Mouse (Mus musculus) c-Kit-negative CD71-positive TER-119-positive erythroid progenitor cells, embryonic 14.5 days (primary cell): ENCODE measurements around the gene Ccdc3.

Experiments used
- DNase-seq: peaks from one replicate; pipeline ENCODE4 v3.0.0-alpha.2; 2013; ENCODE audit warnings: low read depth, low spot score

Gene Ccdc3

DNA sequence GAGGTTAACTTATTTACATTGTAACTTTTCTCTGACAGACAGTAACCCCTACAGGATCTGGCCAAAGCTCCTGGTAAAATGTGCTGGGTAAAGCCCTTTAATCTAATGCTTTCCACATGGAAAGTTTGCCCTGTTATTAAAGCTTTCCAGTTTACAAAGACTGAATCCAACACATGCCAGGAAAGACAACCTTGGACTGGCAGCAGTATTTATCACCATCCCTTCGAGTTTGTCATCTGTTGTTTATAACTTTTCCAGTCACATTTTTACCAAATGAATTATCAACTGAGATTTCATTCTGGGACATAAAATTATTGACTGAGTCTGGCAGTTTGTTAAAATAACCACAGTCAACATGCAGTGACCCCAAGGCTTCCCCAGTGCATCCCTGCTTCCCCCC, 77.0 kb downstream of the Ccdc3 start:
- DNase-seq, result no peak

DNA sequence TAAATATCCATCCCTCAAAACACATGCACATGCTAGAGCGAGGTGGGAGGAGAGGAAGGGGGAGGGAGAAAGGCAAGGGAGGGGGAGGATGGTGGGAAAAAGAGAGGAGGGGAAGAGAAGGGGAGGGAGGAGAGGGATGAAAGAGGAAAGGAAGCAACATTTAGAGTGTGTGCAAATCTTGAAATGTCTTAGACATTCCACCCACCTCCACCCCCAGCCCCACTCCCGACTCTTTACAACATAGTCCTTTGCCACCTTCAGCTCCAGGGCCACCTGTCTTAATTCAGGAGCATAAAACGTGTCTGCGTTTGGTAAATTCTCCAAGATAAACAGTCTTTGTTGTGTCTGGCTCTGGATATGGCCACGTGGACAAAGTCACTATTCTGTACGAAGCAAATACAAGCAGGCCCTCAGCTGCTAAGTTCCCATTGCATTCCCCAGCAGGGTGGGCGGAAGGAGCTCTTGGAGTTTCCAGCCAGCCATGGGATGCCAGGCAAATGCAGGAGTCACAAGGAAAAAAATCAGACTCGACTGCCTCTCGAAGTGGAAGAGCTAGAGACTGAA, 77.8 kb downstream of the Ccdc3 start:
- DNase-seq, result no peak

DNA sequence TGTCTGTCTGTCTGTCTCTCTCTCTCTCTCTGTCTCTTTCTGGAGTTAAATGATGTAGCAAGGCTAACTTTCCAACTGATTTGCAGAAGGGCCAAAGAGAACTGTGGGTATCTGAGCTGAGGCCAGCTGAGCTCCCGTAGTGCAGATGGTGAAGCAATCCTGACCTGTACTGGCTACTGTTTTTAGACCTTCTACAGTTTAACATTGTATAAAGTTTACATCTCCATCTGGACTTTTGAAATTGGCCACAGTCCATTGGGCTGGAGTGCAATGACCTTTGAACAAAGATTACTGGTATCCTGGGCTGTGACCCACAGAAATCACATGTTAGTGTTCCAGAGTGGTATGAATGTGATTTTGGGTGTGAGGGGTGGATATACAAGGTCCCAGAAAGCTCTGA, 81.6 kb downstream of the Ccdc3 start:
- no peak for DNase-seq

DNA sequence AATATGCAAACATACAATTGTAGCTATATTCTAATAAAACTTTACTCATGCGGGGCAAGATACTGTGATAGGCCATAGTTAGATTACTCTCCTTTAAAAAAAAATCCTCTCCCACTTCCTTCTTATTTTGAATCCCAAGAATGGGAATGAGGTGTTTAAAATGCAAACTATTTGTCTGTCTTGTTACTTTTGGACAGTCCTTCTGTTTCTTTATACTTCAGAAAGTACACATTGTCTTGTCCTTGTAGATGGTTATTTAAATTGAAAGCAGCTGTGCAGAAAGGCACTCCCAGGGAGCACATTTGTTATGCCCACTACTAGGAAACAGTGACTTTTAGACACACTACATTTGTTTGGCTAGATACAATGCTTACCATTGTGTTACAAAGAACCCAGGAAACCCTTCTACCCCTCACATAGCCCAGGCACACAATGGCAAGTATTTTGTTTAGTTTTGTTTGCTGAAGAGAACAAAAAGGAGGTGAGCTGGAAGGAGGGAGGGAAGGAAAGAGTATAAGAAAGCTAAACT, 82.3 kb downstream of the Ccdc3 start:
- no peak for DNase-seq

DNA sequence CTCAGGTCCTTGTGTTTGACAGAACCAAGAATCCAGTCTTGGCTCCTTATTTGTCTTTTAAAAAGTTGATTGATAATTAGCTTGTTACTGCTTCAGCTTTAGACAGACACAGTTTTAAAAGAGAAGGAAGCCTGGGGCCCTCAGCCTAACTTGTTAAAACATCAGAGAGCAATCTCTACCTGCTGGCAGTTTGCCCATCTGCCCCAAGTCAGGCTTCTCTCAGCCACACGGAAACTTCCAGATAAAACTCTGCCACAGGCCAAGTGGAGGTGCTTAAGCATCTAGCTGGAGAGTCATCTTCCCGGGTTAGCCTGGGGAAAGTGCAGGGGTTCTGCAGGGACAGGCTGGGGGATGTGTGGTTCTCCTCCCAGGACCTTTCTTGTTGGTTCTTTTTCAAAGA, 85.0 kb downstream of the Ccdc3 start:
- DNase-seq, result no peak

DNA sequence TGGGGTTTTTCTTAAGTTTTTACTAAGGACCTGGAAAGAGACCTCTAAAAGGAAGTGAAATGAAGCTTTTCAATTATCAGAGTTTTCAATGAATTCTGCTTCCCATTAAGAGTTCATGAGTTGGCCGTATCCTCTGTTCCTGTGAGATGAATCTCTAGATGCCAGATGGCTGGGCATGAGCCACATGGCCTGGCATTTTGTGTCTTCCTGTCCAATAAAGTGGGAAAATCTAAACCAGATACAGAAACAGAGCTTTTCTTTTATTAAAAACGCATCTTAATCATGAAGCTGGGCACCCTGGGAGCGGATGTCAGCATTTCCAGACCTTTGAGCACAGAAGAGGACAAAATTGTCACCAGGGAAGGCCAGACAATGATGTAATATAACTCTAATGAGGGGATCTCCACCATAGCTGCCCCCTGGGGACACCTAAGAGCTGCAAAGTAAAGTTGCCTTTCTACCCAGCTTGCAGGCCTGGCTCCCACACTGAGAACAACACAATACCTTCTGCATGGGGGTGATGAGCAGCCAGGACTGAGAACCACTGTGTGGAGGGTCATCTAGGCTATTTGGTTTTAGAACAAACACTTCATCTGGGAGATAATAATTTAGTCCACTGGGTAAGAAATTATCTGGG, 99.4 kb downstream of the Ccdc3 start:
- no peak for DNase-seq

DNA sequence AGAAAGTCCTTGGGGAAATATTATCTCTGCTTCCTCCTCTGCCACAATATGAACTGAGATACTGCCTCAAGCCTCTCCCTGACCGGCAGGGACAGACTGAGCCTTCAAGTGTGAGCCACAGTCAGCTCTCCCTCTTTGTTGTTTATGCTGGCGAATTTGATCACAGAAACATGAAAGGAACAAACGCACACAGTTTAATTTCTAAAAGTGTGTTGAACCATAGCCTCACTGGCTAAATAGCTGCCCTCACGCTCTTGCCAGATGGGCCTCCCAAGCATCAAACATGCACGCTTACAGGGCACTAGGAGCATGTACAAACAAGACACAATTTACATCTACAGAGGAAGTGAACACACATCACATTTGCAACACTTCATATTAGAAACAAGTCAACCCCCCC, 100.3 kb downstream of the Ccdc3 start:
- DNase-seq, result no peak

DNA sequence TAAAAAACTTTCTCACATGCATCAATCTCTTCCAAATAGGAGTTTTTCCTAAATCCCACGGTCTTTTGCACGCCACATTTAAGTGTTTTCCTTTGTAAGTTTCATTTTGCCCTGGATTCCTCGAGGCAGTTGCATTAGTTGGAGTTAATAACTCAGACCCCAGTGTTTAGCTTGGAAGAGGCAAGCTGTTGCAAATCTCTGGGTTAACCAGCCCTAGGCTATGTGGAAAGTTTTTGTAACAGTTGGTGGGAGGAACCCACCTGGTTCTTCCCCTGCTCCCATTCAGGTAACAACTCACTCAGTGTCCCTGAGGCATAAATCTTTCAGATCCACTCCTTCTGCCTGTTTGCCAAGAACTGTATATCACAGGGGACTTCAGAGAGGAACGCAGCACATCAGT, 101.9 kb downstream of the Ccdc3 start:
- DNase-seq, result no peak

DNA sequence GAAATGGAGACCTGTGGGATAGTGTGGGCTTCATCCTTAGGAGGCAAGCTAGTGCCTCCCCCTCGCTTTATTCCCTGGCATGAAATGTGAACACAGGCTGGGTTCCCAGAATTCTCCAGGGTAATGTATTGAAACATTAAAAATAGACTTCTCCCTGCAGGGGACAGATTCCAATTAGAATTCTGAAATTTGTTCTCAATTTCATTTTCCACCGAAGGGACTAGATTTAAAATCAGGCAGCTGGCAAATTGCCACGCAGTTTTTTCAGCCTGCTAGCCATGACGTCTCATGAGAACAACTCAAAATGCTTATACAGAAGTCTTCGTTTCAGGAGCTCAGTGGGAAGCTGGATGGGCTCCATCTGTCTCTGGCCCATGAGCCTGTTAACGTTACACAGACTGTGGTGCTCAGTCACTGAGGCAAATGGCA, 103.9 kb downstream of the Ccdc3 start:
- no peak for DNase-seq

DNA sequence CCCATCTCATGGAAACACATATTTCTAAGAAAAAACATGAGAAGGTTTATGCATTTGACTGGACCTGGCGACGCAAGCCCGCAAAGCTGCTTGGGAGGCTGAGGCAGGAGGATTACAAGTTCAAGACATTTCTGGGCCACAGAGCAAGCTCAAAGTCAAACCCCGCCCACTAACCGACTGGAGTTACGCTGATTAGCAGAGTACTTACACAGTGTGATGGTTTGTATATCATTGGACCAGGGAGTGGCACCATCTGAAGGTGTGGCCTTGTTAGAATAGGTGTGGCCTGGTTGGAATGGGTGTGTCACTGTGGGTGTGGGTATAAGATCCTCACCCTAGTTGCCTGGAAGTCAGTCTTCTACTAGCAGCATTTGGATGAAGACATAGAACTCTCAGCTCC, 111.6 kb downstream of the Ccdc3 start:
- peak; percentile 8 for DNase-seq

DNA sequence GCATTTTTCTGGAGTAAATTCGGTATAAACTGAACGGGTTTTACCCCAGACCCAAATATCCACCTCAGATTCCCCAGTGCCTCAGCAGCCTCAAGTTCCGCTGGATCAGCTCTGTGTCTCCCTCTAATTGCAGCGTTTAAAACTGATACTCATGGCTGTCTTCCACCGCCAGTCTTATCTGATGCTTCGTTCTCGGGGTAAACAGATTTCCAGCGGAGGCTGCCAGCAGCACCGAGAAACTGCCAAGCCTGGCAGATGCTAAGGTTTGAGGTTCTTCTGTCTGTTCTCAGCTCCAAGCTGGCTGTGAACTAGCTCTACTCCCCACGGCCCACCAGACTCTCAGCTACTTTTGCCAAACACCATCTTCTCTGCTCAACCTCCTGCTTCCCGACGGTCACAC, 112.4 kb downstream of the Ccdc3 start:
- DNase-seq, result no peak

DNA sequence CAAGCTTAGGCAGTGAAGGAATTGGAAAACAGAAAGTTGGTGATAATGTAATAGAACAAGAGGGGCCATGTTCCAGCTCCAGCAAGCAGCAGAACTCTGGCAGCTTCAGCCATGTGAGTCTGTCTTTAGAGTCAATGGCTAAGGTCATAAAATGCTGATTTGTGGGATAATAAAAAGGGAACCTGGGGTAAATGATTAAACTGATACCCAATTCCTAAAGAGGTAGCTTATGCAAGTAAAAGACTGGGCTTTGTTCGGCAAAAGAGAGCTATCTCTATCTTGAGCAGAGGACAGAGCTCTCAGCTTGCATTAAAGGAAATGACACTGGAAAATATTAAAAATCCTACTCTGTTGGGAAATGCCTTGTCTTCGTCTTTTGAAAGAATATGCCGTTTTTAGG, 120.7 kb downstream of the Ccdc3 start:
- no peak for DNase-seq

DNA sequence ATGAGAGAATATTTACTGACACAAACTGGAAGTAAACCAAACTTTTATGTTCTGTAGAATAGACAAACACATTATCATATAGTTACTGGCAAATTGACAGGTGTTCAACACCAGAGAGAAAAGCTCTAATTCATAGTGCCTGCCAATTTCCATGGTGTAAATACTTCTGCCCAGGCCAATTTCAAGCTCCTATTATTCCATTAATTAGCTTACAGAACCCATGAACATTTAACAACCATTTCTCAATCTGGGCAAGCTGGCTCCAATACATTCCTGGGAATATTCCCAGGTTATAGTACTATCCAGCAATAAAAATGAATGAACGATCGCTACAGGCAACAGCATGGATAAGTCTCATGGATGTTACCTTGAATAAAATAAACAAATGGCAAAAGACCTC, 124.7 kb downstream of the Ccdc3 start:
- no peak for DNase-seq

DNA sequence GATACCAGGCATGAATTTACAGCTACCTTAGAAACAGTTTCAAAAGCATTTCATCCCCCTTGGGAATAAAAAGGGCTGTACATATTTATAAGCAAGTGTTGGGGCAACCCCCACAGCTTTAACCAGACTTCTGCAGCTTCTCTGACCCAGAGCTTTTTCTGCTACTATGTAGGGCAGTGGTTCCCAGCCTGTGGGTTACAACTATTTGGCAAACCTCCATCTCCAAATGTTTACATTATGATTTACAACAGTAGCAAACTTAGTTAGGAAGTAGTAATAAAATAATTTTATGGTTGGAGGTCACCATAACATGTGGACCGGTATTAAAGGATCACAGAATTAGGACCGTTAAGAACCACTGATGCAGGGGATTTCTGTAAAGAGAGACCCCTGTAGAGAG, 130.4 kb downstream of the Ccdc3 start:
- no peak for DNase-seq
